Mouse (Mus musculus) CH12.LX (cell line): ENCODE data around the gene Fam172a. TPM values are rescaled to one million over a fixed set of nuclear protein-coding genes. Genes with fewer than 3 reads are reported as not detected.

Source experiments
- DNase-seq: peaks from one replicate; pipeline ENCODE4 v3.0.0-alpha.2; 2013; ENCODE audit errors: extremely low read depth
- H3K27ac ChIP-seq: 2 replicates; pipeline ENCODE4 v1.5.1; 2012; ENCODE audit warnings: low read depth, mild to moderate bottlenecking, control low read depth, moderate library complexity; ENCODE audit not compliant: insufficient read depth
- H3K27me3 ChIP-seq: replicated peaks from 2 replicates; pipeline ENCODE3; 2012; ENCODE audit warnings: inconsistent platforms
- H3K36me3 ChIP-seq, 2 experiments: replicated peaks in 1 of 2; 2 replicates each; pipeline versions ENCODE3 to v1.6.1; 2012; ENCODE audit warnings: inconsistent platforms in 1 of 2, low read length in 1 of 2, mild to moderate bottlenecking in 1 of 2, mixed read lengths in 1 of 2, moderate library complexity in 1 of 2; ENCODE audit not compliant: control insufficient read depth in 1 of 2, insufficient read depth in 1 of 2
- H3K4me1 ChIP-seq, 2 experiments: 2 replicates each; pipeline ENCODE4 v1.6.1; 2012; ENCODE audit warnings: inconsistent platforms in 1 of 2, moderate library complexity in 1 of 2; ENCODE audit not compliant: insufficient read depth in 2 of 2, control insufficient read depth in 1 of 2
- H3K4me2 ChIP-seq: 2 replicates; pipeline ENCODE4 v1.6.1; 2012; ENCODE audit warnings: low read depth, mild to moderate bottlenecking, control low read depth; ENCODE audit not compliant: poor library complexity, insufficient read depth, severe bottlenecking
- H3K4me3 ChIP-seq, 3 experiments: fragments of 150-350 bp in 1 of 3; sonication (generic) in 1 of 3; replicated peaks in 1 of 3; 2 replicates each; pipeline versions ENCODE3 to v1.5.1; 2011 to 2012; ENCODE audit warnings: low read depth in 2 of 3, low read length in 2 of 3, mild to moderate bottlenecking in 2 of 3, moderate library complexity in 2 of 3, control low read depth in 1 of 3, improper control_type of control experiment in 1 of 3, inconsistent platforms in 1 of 3, mixed read lengths in 1 of 3; ENCODE audit not compliant: poor library complexity in 1 of 3
- H3K79me2 ChIP-seq: replicated peaks from 2 replicates; pipeline ENCODE4 v1.6.1; 2012; ENCODE audit warnings: mild to moderate bottlenecking, moderate library complexity; ENCODE audit not compliant: control insufficient read depth, poor library complexity, insufficient read depth, severe bottlenecking; ENCODE audit errors: extremely low read depth
- H3K9ac ChIP-seq: 2 replicates; pipeline ENCODE4 v1.6.1; 2012; ENCODE audit warnings: low read depth, mild to moderate bottlenecking, control low read depth, moderate library complexity; ENCODE audit not compliant: insufficient read depth
- H3K9me3 ChIP-seq: replicated peaks from 2 replicates; pipeline ENCODE3; 2012; ENCODE audit warnings: low read length, inconsistent platforms, mixed read lengths
- E2F4 ChIP-seq: IDR thresholded peaks from 2 replicates; pipeline ENCODE4 v1.6.1; 2011; ENCODE audit warnings: low read depth, low read length, improper control_type of control experiment; ENCODE audit not compliant: insufficient replicate concordance
- ETS1 ChIP-seq: conservative IDR thresholded peaks from 2 replicates; pipeline ENCODE4 v1.6.1; 2012; ENCODE audit warnings: low read depth, mild to moderate bottlenecking, inconsistent platforms, low read length, improper control_type of control experiment, moderate library complexity
- HCFC1 ChIP-seq: IDR thresholded peaks from 2 replicates; pipeline ENCODE4 v1.6.1; 2012; ENCODE audit warnings: low read depth, mild to moderate bottlenecking, inconsistent platforms, low read length, improper control_type of control experiment
- KAT2A ChIP-seq: IDR thresholded peaks from 2 replicates; pipeline ENCODE4 v1.6.1; 2012; ENCODE audit warnings: low read length, improper control_type of control experiment, inconsistent platforms; ENCODE audit not compliant: insufficient replicate concordance
- MAFK ChIP-seq: IDR thresholded peaks from 2 replicates; pipeline ENCODE4 v1.6.1; 2011; ENCODE audit warnings: low read length, improper control_type of control experiment; ENCODE audit not compliant: insufficient replicate concordance
- NRF1 ChIP-seq: IDR thresholded peaks from 2 replicates; pipeline ENCODE4 v1.6.1; 2014; ENCODE audit warnings: low read depth, mild to moderate bottlenecking, inconsistent platforms, low read length, improper control_type of control experiment, moderate library complexity
- PAX5 ChIP-seq: IDR thresholded peaks from 2 replicates; pipeline ENCODE4 v1.6.1; 2012; ENCODE audit warnings: low read length, inconsistent platforms, mixed read lengths
- POLR2A ChIP-seq: IDR thresholded peaks from 2 replicates; pipeline ENCODE4 v1.6.1; 2011; ENCODE audit warnings: low read depth, mild to moderate bottlenecking, improper control_type of control experiment, low read length
- POLR2AphosphoS2 ChIP-seq: IDR thresholded peaks from 2 replicates; pipeline ENCODE4 v1.6.1; 2011; ENCODE audit warnings: low read depth, low read length, improper control_type of control experiment
- RCOR1 ChIP-seq: conservative IDR thresholded peaks from 2 replicates; pipeline ENCODE4 v1.6.1; 2012; ENCODE audit warnings: low read depth, mild to moderate bottlenecking, inconsistent platforms, low read length, improper control_type of control experiment
- SIN3A ChIP-seq: IDR thresholded peaks from 2 replicates; pipeline ENCODE4 v1.6.1; 2012; ENCODE audit warnings: low read length, improper control_type of control experiment, inconsistent platforms
- USF1 ChIP-seq: IDR thresholded peaks from 2 replicates; pipeline ENCODE4 v1.6.1; 2014; ENCODE audit warnings: low read depth, mild to moderate bottlenecking, inconsistent platforms, low read length, improper control_type of control experiment
- USF2 ChIP-seq: conservative IDR thresholded peaks from 2 replicates; pipeline ENCODE4 v1.6.1; 2011; ENCODE audit warnings: low read depth, low read length, improper control_type of control experiment
- ZC3H11A ChIP-seq: IDR thresholded peaks from 2 replicates; pipeline ENCODE4 v1.6.1; 2012; ENCODE audit warnings: low read depth, mild to moderate bottlenecking, inconsistent platforms, low read length, improper control_type of control experiment
- ZKSCAN1 ChIP-seq: IDR thresholded peaks from 2 replicates; pipeline ENCODE4 v1.6.1; 2012; ENCODE audit warnings: low read depth, inconsistent platforms, low read length, improper control_type of control experiment, borderline replicate concordance
- ZMIZ1 ChIP-seq: IDR thresholded peaks from 2 replicates; pipeline ENCODE4 v1.6.1; 2012; ENCODE audit warnings: low read depth, mild to moderate bottlenecking, inconsistent platforms, low read length, improper control_type of control experiment
- dilution Hi-C: fragments of 300-500 bp; cut with MboI; formaldehyde crosslinking; loops from 2 replicates; pipeline ENCODE4 v1.14.3; 2020; ENCODE audit warnings: low sequenced_read_pairs; ENCODE audit not compliant: extremely low pct_unique_long_range_greater_than_20kb, extremely low pct_ligation_motif_present
- in situ Hi-C: fragments of 300-500 bp; cut with MboI; formaldehyde crosslinking; loops from 3 replicates; pipeline ENCODE4 v1.14.3; 2019; ENCODE audit warnings: low sequenced_read_pairs, low pct_ligation_motif_present, low pct_unique_long_range_greater_than_20kb, mixed read lengths
- polyA plus RNA-seq: library from polyadenylated mRNA; unstranded; fragments of >175 nt; gene quantifications from 2 replicates; pipeline ENCODE4 v1.2.1, GENCODE M21; 2012; ENCODE audit warnings: low read depth; ENCODE audit not compliant: insufficient read length
- total RNA-seq, 2 experiments: library from RNA; depleted of rRNA; stranded (reverse); fragments of 300-350 nt in 1 of 2; fragments of >200 nt in 1 of 2; gene quantifications; 2 replicates each; pipeline ENCODE4 v1.2.3; 2012 to 2014

Fam172a gene
- total and polyA plus RNA-seq, 3 experiments, result 12.2 to 24.7 (median 16.9) TPM

GRCm38 (mm10) chr13:78197286-78197818 is 495.5 kb downstream of the Fam172a start:
- TF ChIP-seq RCOR1, result no peak
- no peak for TF ChIP-seq POLR2A
- no peak for DNase-seq
- H3K9me3 ChIP-seq, result peaks cover 17% of the 10 kb centered on the region
- no peak overlapping the region for H3K27ac ChIP-seq
- in situ Hi-C loops, result loop anchor here (25.0 kb wide), 2 partner anchors 210 to 1235 kb away; no protein-coding TSS in a partner anchor
- H3K9ac ChIP-seq, result no peak overlapping the region
- dilution Hi-C loops, result no loop called here
- H3K27me3 ChIP-seq, result no peaks in the 10 kb centered on the region
- no peaks in the 10 kb centered on the region for H3K4me1 ChIP-seq
- no peaks in the 10 kb centered on the region for H3K36me3 ChIP-seq
- H3K4me2 ChIP-seq, result no peak overlapping the region
- no peaks in the 10 kb centered on the region for H3K79me2 ChIP-seq
- no peak overlapping the region for H3K4me3 ChIP-seq

GRCm38 (mm10) chr13:78197819-78198390 is 496.1 kb downstream of the Fam172a start:
- dilution Hi-C loops, result no loop called here
- H3K4me1 ChIP-seq, result no peaks in the 10 kb centered on the region
- H3K79me2 ChIP-seq, result no peaks in the 10 kb centered on the region
- no peaks in the 10 kb centered on the region for H3K27me3 ChIP-seq
- H3K4me3 ChIP-seq, result no peak overlapping the region
- TF ChIP-seq E2F4, result no peak
- no peak for TF ChIP-seq PAX5
- no peak for TF ChIP-seq ZC3H11A
- TF ChIP-seq KAT2A, result no peak
- TF ChIP-seq NRF1, result no peak
- TF ChIP-seq ZKSCAN1, result no peak
- TF ChIP-seq USF2, result no peak
- TF ChIP-seq ETS1, result no peak
- TF ChIP-seq POLR2A, result no peak
- TF ChIP-seq, all 38 proteins: peak for 0
- Histone ChIP-seq H3K36me3 (no peaks in the 10 kb centered on the region), H3K9me3 (peaks cover 17% of the 10 kb centered on the region), H3K9ac (no peak overlapping the region), H3K4me2 (no peak overlapping the region), H3K27ac (no peak overlapping the region)
- in situ Hi-C loops, result loop anchor here (25.0 kb wide), 2 partner anchors 211 to 1236 kb away; no protein-coding TSS in a partner anchor
- DNase-seq, result no peak

GRCm38 (mm10) chr13:78198391-78198870 is 496.6 kb downstream of the Fam172a start:
- peaks cover 18% of the 10 kb centered on the region for H3K9me3 ChIP-seq
- H3K4me3 ChIP-seq, result no peak overlapping the region
- dilution Hi-C loops (no loop called here), in situ Hi-C loops (loop anchor here (25.0 kb wide), 2 partner anchors 211 to 1236 kb away; no protein-coding TSS in a partner anchor)
- H3K27ac ChIP-seq, result no peak overlapping the region
- H3K9ac ChIP-seq, result no peak overlapping the region
- H3K4me2 ChIP-seq, result no peak overlapping the region
- no peaks in the 10 kb centered on the region for H3K36me3 ChIP-seq
- H3K79me2 ChIP-seq, result no peaks in the 10 kb centered on the region
- DNase-seq, result no peak
- H3K27me3 ChIP-seq, result no peaks in the 10 kb centered on the region
- H3K4me1 ChIP-seq, result no peaks in the 10 kb centered on the region
- no peak for TF ChIP-seq ZMIZ1
- no peak for TF ChIP-seq MAFK
- TF ChIP-seq USF1, result no peak
- no peak for TF ChIP-seq SIN3A
- no peak for TF ChIP-seq RCOR1
- TF ChIP-seq POLR2AphosphoS2, result no peak
- TF ChIP-seq HCFC1, result no peak
- TF ChIP-seq ETS1, result no peak
- TF ChIP-seq KAT2A, result no peak
